Mouse (Mus musculus): ENCODE results near the gene Dock9.

DNA sequence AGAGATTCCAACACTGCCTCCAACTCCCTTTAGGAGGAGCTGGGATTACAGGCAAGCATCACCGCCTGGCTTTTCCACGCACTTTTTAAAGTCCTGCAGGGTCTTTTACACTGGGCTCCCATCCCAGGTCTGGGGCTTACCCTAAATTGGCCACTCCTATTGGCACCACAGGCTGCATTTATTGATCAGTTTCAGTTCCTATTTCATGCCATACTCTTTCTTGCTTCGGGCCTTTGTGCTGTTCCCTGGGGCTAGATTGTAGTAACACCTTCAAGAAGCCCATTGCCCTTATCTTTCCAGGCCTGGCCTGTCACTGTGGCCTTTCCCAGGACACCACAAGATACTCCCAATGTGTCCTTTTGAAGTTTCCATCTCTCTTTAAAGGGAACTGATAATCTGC, 18.0 kb downstream of the Dock9 start:
- TF ChIP-seq CTCF (IDR thresholded peaks at IDR 0.05; ENCODE audit: low read depth, low read length) (no peak), GATA1 (IDR thresholded peaks at IDR 0.05; ENCODE audit: borderline replicate concordance, low read length) (no peak), POLR2AphosphoS5 (IDR thresholded peaks at IDR 0.05; ENCODE audit: insufficient replicate concordance, low read depth, low read length) (no peak), GATA2 (IDR thresholded peaks at IDR 0.05; ENCODE audit: borderline replicate concordance, low read depth, low read length) (no peak)

All from G1E (cell line).